Mouse (Mus musculus): ENCODE measurements around the gene Zik1. TPM values are rescaled to one million over a fixed set of nuclear protein-coding genes. Genes with fewer than 3 reads are reported as not detected.

The Zik1 gene
- polyA plus RNA-seq (2015; fragmentation: Nextera tagmentation; extraction: Ambion mirVana), result 12.3 and 12.6 TPM in 2 replicates

- Histone ChIP-seq H3K27me3 (ENCODE audit: insufficient read depth, low read length) (no peaks in the 10 kb centered on the region), H3K9me3 (ENCODE audit: low read length) (no peaks in the 10 kb centered on the region), H3K4me3 (ENCODE audit: low read length) (peak within 1 kb of the TSS; percentile 84), H3K27ac (ENCODE audit: low read length) (peak within 1 kb of the TSS; percentile 12; the same call in 1 of the 2 replicates), H3K4me1 (ENCODE audit: insufficient read depth, low read length) (peaks cover 14% of the 10 kb centered on the region), H3K4me2 (replicated peaks; ENCODE audit: low read depth, low read length) (peak within 1 kb of the TSS; percentile 66), H3K9ac (replicated peaks; ENCODE audit: low read length) (peak within 1 kb of the TSS; percentile 80), H3K36me3 (ENCODE audit: insufficient read depth, low read length) (peaks cover 23% of the 10 kb centered on the region)
- peak; percentile 99 for ATAC-seq (ENCODE audit: low FRiP score, low TSS enrichment)
- 2% methylated on average over 33 of the region's 33 CpGs for WGBS
Measured at GRCm38 (mm10) chr7:10494786-10495521, at the start of gene Zik1. TSS of gene Zik1 (minus strand) at chr7:10495394.

GRCm38 (mm10) chr7:10495578-10495977 is 384 bp upstream of the Zik1 start:
- no peak for ATAC-seq (ENCODE audit: low FRiP score, low TSS enrichment)
- H3K27ac ChIP-seq (ENCODE audit: low read length), result no peak overlapping the region

DNA sequence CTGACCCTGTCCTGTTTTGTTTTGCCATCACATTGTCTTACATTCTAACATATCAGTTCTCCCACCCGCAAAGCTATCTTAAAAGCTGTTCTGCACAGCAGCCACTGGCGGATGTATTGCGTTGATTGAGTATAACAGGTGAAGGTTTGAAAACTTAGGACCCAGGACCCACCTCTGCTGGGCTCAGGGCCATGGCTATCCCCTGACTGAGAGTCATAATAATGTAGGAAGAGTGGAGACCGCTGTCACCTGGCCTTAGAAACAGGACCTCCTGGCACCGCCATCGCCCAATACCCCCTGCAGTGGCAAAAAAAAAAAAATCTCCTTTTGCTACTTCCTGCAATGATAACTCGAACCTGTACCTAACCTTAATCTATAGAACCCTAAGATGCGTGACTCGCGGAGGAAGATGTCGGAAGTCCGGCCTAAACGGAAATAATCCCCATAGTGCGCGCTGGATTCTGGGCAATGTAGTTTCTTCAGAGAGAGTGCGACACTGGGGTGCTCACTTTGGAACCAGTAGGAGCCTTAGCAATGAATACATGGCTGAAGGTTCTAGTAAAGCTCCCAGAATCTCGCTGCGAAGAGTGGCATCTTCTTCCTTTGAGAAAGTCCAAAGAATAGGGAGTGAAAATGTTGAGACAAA is 14.5 kb downstream of the Zik1 start:
- Histone ChIP-seq H3K4me3 (ENCODE audit: low read length) (0 out of 2 replicates have a peak overlapping the region, but pooled peaks have one; percentile 17), H3K27me3 (ENCODE audit: insufficient read depth, low read length) (no peaks in the 10 kb centered on the region), H3K9ac (replicated peaks; ENCODE audit: low read length) (no peak overlapping the region), H3K4me1 (ENCODE audit: insufficient read depth, low read length) (no peaks in the 10 kb centered on the region), H3K27ac (ENCODE audit: low read length) (no peak overlapping the region), H3K9me3 (ENCODE audit: low read length) (no peaks in the 10 kb centered on the region), H3K36me3 (ENCODE audit: insufficient read depth, low read length) (no peaks in the 10 kb centered on the region), H3K4me2 (replicated peaks; ENCODE audit: low read depth, low read length) (peak overlapping the region; percentile 16)
- ATAC-seq (ENCODE audit: low FRiP score, low TSS enrichment), result no peak
- 64% methylated on average over 18 of the region's 18 CpGs for WGBS

More at GRCm38 (mm10) chr7:10495578-10495977, 384 bp upstream of the Zik1 start:
- Histone ChIP-seq H3K9me3 (ENCODE audit: low read length) (no peaks in the 10 kb centered on the region), H3K4me3 (ENCODE audit: low read length) (peak overlapping the region; percentile 84), H3K36me3 (ENCODE audit: insufficient read depth, low read length) (peaks cover 17% of the 10 kb centered on the region), H3K4me1 (ENCODE audit: insufficient read depth, low read length) (peaks cover 14% of the 10 kb centered on the region), H3K9ac (replicated peaks; ENCODE audit: low read length) (no peak overlapping the region; the same call in 1 of the 2 replicates), H3K27me3 (ENCODE audit: insufficient read depth, low read length) (no peaks in the 10 kb centered on the region), H3K4me2 (replicated peaks; ENCODE audit: low read depth, low read length) (peak overlapping the region; percentile 66; the same call in 1 of the 2 replicates)
- 34% methylated on average over 6 of the region's 6 CpGs for WGBS

GRCm38 (mm10) chr7:10479813-10480212 is 15.4 kb downstream of the Zik1 start:
- no peak overlapping the region for H3K27ac ChIP-seq (ENCODE audit: low read length)
- no peak overlapping the region for H3K4me2 ChIP-seq (replicated peaks; ENCODE audit: low read depth, low read length)
- H3K27me3 ChIP-seq (ENCODE audit: insufficient read depth, low read length), result no peaks in the 10 kb centered on the region
- H3K4me3 ChIP-seq (ENCODE audit: low read length), result no peak overlapping the region
- no peak for ATAC-seq (ENCODE audit: low FRiP score, low TSS enrichment)
- no peak overlapping the region for H3K9ac ChIP-seq (replicated peaks; ENCODE audit: low read length)
- H3K36me3 ChIP-seq (ENCODE audit: insufficient read depth, low read length), result no peaks in the 10 kb centered on the region
- no peaks in the 10 kb centered on the region for H3K9me3 ChIP-seq (ENCODE audit: low read length)
- no peaks in the 10 kb centered on the region for H3K4me1 ChIP-seq (ENCODE audit: insufficient read depth, low read length)

DNA sequence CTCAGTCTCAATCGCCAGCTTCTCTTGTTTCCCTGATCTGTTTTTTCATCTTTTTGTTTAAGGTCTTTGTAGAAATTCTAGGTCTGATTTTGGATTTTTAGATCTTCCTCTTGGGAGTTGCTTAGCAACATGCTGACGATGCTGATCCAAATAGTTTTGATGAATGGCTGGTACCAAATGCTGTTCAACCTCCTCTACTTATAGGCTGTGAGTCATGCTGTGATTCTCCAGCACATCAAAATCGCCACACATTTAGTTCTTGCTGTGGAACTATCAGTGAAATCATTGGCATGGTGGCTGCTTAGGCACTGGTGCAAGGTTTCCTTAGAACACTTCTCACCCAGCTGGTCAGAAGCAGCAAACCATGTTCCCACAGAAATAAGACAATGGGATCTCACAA is 37.0 kb downstream of the Zik1 start:
- no peak overlapping the region for H3K4me3 ChIP-seq (ENCODE audit: low read length)
- no peak for ATAC-seq (ENCODE audit: low FRiP score, low TSS enrichment)
- WGBS, result 70% methylated on average over 3 of the region's 3 CpGs

DNA sequence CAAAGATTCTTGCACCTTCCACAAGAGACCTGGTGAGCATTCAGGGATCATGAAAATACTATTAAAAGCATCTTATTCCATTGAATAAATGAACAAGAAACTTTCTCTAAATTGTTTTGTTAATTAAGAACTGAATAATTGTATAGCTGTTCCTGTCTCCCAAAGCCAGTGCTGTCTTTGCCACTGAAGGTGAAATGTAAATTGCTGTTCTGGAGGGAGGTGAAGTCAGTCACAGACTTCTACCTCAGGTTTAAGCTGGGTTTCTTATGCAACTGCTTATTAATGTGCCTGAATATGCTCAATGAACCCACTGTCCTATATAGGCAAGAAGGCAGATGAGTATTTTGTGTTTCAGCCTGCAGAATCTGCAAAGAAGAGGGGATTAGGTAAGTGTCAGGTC is 52.2 kb downstream of the Zik1 start, which contains the start of gene Vmn1r67:
TSS of gene Vmn1r67 (plus strand) at position 301 of the 400 bp plus-strand sequence.
- peaks cover 12% of the 10 kb centered on the region; the same call in 1 of the 2 replicates for H3K9me3 ChIP-seq (ENCODE audit: low read length)

More for the DNA sequence above, 37.0 kb downstream of the Zik1 start:
- Histone ChIP-seq H3K27me3 (ENCODE audit: insufficient read depth, low read length) (no peaks in the 10 kb centered on the region), H3K9me3 (ENCODE audit: low read length) (no peaks in the 10 kb centered on the region), H3K4me2 (replicated peaks; ENCODE audit: low read depth, low read length) (no peak overlapping the region), H3K27ac (ENCODE audit: low read length) (no peak overlapping the region), H3K4me1 (ENCODE audit: insufficient read depth, low read length) (no peaks in the 10 kb centered on the region), H3K9ac (replicated peaks; ENCODE audit: low read length) (no peak overlapping the region), H3K36me3 (ENCODE audit: insufficient read depth, low read length) (no peaks in the 10 kb centered on the region)

More for the DNA sequence above, 52.2 kb downstream of the Zik1 start, which contains the start of gene Vmn1r67:
- no peak within 1 kb of the TSS for H3K9ac ChIP-seq (replicated peaks; ENCODE audit: low read length)
- no peak within 1 kb of the TSS for H3K27ac ChIP-seq (ENCODE audit: low read length)
- no peaks in the 10 kb centered on the region for H3K27me3 ChIP-seq (ENCODE audit: insufficient read depth, low read length)
- no peak within 1 kb of the TSS for H3K4me3 ChIP-seq (ENCODE audit: low read length)
- no peaks in the 10 kb centered on the region for H3K36me3 ChIP-seq (ENCODE audit: insufficient read depth, low read length)
- H3K4me2 ChIP-seq (replicated peaks; ENCODE audit: low read depth, low read length), result no peak within 1 kb of the TSS
- no peaks in the 10 kb centered on the region for H3K4me1 ChIP-seq (ENCODE audit: insufficient read depth, low read length)
- ATAC-seq (ENCODE audit: low FRiP score, low TSS enrichment), result no peak

Other genes starting within 250 kb of the Zik1 start
- not detected in 2 replicates for gene Vmn1r66, start 217.4 kb downstream of the Zik1 start, polyA plus RNA-seq (2015; fragmentation: Nextera tagmentation; extraction: Ambion mirVana)
- not detected in 2 replicates for gene Vmn1r67, start 52.1 kb downstream of the Zik1 start, polyA plus RNA-seq (2015; fragmentation: Nextera tagmentation; extraction: Ambion mirVana)
- gene Vmn1r68, start 63.1 kb upstream of the Zik1 start, polyA plus RNA-seq (2015; fragmentation: Nextera tagmentation; extraction: Ambion mirVana), result not detected in 2 replicates
- gene Vmn1r69, start 118.3 kb upstream of the Zik1 start, polyA plus RNA-seq (2015; fragmentation: Nextera tagmentation; extraction: Ambion mirVana), result not detected in 2 replicates
- gene Vmn1r70, start 136.1 kb upstream of the Zik1 start, polyA plus RNA-seq (2015; fragmentation: Nextera tagmentation; extraction: Ambion mirVana), result not detected in 2 replicates
- gene Nlrp4b, start 192.4 kb upstream of the Zik1 start, polyA plus RNA-seq (2015; fragmentation: Nextera tagmentation; extraction: Ambion mirVana), result not detected in 2 replicates